Mouse (Mus musculus) lung, postnatal 0 days (tissue): ENCODE data around the gene Ahcyl1. TPM values are rescaled to one million over a fixed set of nuclear protein-coding genes. Genes with fewer than 3 reads are reported as not detected.

ENCODE experiments used
- ATAC-seq: fragments of 200-750 bp; cut with Nextera tagmentation; 2 replicates; pipeline ENCODE4 v1.8.0; 2017; ENCODE audit warnings: moderate library complexity
- DNase-seq: peaks from one replicate; pipeline ENCODE4 v3.0.0-alpha.2; 2016; ENCODE audit warnings: low spot score
- H3K27ac ChIP-seq: fragments of 300-500 bp; sonication (generic); 2 replicates; pipeline ENCODE4 v1.5.1; 2014; ENCODE audit warnings: antibody characterized with exemption, mild to moderate bottlenecking, low read length, mixed read lengths
- H3K27me3 ChIP-seq: fragments of 300-500 bp; sonication (generic); replicated peaks from 2 replicates; pipeline ENCODE4 v1.6.1; 2014; ENCODE audit warnings: low read length, mixed read lengths; ENCODE audit not compliant: insufficient read depth
- H3K36me3 ChIP-seq: fragments of 300-500 bp; sonication (generic); 2 replicates; pipeline ENCODE4 v1.6.1; 2014; ENCODE audit warnings: low read length, mixed read lengths; ENCODE audit not compliant: insufficient read depth
- H3K4me1 ChIP-seq: fragments of 300-500 bp; sonication (generic); 2 replicates; pipeline ENCODE4 v1.6.1; 2014; ENCODE audit warnings: antibody characterized with exemption, low read depth, low read length, mixed read lengths; ENCODE audit not compliant: insufficient read depth
- H3K4me2 ChIP-seq: fragments of 300-500 bp; sonication (generic); replicated peaks from 2 replicates; pipeline ENCODE4 v1.6.1; 2014; ENCODE audit warnings: low read depth, mild to moderate bottlenecking, low read length, moderate library complexity, mixed read lengths
- H3K4me3 ChIP-seq: fragments of 300-500 bp; sonication (generic); 2 replicates; pipeline ENCODE4 v1.5.1; 2014; ENCODE audit warnings: low read depth, low read length
- H3K9ac ChIP-seq: fragments of 300-500 bp; sonication (generic); replicated peaks from 2 replicates; pipeline ENCODE4 v1.6.1; 2014; ENCODE audit warnings: low read depth, mild to moderate bottlenecking
- H3K9me3 ChIP-seq: fragments of 300-500 bp; sonication (generic); 2 replicates; pipeline ENCODE4 v1.6.1; 2016; ENCODE audit warnings: low read length, mixed read lengths
- CTCF ChIP-seq: IDR thresholded peaks from 2 replicates; pipeline ENCODE4 v1.5.1; 2016; ENCODE audit warnings: antibody characterized with exemption, mild to moderate bottlenecking
- EP300 ChIP-seq: IDR thresholded peaks from 2 replicates; pipeline ENCODE4 v1.6.1; 2016; ENCODE audit warnings: antibody characterized with exemption, mild to moderate bottlenecking, control low read depth
- WGBS: fragments of 180-500 bp; shearing (Covaris S2); extraction: QIAGEN DNeasy Blood & Tissue Kit; methylation state at CpG from one replicate; pipeline ENCODE4 v1.1.7; 2014; 5-methylcytosine and 5-hydroxymethylcytosine counted together
- polyA plus RNA-seq: library from polyadenylated mRNA; unstranded; fragments of >200 nt; fragmentation: Nextera tagmentation; extraction: Ambion mirVana; gene quantifications from 2 replicates; pipeline ENCODE4 v1.2.1, GENCODE M21; 2015

Ahcyl1 gene
- polyA plus RNA-seq, 1 experiment from 2014 or later = 37.1 TPM

DNA sequence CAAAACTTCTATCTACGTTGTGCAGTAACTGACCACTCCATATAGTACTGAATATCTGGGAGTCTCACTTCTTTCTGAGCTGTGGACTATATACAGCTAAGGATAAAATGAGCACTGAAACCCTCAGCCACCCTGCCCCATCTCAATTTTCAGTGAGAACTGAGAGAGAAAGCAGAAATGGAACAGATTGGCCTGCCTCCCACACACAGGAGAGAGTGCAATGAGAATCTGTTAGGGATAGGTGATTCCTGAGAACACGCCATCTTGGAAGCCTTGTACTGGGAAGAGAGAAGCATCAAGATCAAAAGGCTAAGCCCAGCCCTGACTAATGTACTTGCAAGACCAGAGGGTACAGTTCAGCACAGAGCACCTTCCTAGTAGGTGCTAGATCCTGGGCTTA is 67.8 kb downstream of the Ahcyl1 start:
- H3K9ac ChIP-seq = no peak overlapping the region
- H3K36me3 ChIP-seq = peaks cover 38% of the 10 kb centered on the region
- no peaks in the 10 kb centered on the region for H3K9me3 ChIP-seq
- H3K27ac ChIP-seq = no peak overlapping the region
- H3K27me3 ChIP-seq = no peaks in the 10 kb centered on the region
- no peak overlapping the region for H3K4me3 ChIP-seq
- H3K4me1 ChIP-seq = no peaks in the 10 kb centered on the region; the same call in none of the 2 replicates
- DNase-seq = no peak
- WGBS = 93% methylated on average over 2 of the region's 2 CpGs
- TF ChIP-seq CTCF (no peak), EP300 (no peak)
- no peak for ATAC-seq
- H3K4me2 ChIP-seq = no peak overlapping the region

- Histone ChIP-seq H3K4me1 (no peaks in the 10 kb centered on the region; the same call in none of the 2 replicates), H3K27ac (no peak overlapping the region), H3K36me3 (peaks cover 45% of the 10 kb centered on the region), H3K9ac (no peak overlapping the region), H3K4me2 (no peak overlapping the region), H3K4me3 (no peak overlapping the region), H3K9me3 (no peaks in the 10 kb centered on the region), H3K27me3 (no peaks in the 10 kb centered on the region)
- WGBS = 94% methylated on average over 7 of the region's 7 CpGs
- DNase-seq = no peak
- no peak for TF ChIP-seq CTCF
- ATAC-seq = no peak
These were observed 68.7 kb downstream of the Ahcyl1 start for GRCm38 (mm10) chr3:107627641-107628040.

DNA sequence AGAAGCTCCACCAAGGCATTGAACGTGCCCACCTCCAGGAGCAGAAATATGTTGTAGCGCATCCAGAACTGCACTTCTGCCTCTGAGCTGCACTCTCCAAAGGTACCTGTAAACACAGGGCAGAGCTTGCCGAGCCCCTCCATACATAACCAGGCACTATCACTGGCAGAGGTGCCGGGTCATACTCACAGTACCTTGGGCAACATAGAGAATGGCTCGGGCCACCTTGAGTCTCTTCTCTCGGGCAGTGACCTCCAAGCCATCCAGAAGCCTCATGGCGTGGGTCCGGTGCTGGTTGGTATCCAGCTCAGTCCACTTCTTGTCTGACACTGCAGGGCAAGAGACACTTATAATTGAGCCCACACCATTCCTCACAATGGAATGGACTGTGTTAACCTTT is 69.6 kb downstream of the Ahcyl1 start:
- Histone ChIP-seq H3K9ac (no peak overlapping the region), H3K4me3 (no peak overlapping the region), H3K27me3 (no peaks in the 10 kb centered on the region), H3K4me2 (no peak overlapping the region), H3K36me3 (peaks cover 53% of the 10 kb centered on the region), H3K27ac (no peak overlapping the region), H3K9me3 (no peaks in the 10 kb centered on the region), H3K4me1 (no peaks in the 10 kb centered on the region; the same call in 1 of the 2 replicates)
- ATAC-seq (no peak), DNase-seq (no peak)
- 93% methylated on average over 8 of the region's 8 CpGs for WGBS
- no peak for TF ChIP-seq CTCF
- TF ChIP-seq EP300 = no peak

DNA sequence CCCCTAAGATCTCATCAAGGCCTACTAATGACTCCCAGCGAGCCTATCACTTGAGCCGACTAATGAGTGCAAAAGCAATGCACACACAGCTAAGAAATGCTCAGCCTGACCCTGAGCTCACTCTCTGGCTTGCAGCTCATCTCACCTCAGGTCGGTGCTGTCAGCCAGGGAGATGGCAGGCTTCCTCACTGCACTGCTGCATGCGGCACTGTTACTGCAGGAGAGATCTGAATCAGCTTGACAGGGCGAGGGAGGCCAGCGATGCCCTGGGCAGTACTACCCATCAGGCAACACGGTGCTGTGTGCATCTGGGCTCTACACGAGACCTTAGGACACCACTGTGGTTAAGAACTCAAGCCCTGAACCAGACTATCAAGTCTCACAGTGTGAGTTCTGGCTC is 70.8 kb downstream of the Ahcyl1 start:
- Histone ChIP-seq H3K4me3 (no peak overlapping the region), H3K9ac (no peak overlapping the region), H3K4me2 (no peak overlapping the region), H3K4me1 (no peaks in the 10 kb centered on the region; the same call in 1 of the 2 replicates), H3K27me3 (no peaks in the 10 kb centered on the region), H3K36me3 (peaks cover 64% of the 10 kb centered on the region), H3K9me3 (no peaks in the 10 kb centered on the region), H3K27ac (no peak overlapping the region)
- WGBS = 95% methylated on average over 8 of the region's 8 CpGs
- DNase-seq = no peak
- ATAC-seq = no peak
- no peak for TF ChIP-seq EP300
- TF ChIP-seq CTCF = no peak

GRCm38 (mm10) chr3:107624424-107624823 is 71.9 kb downstream of the Ahcyl1 start:
- Histone ChIP-seq H3K9me3 (no peaks in the 10 kb centered on the region), H3K4me3 (no peak overlapping the region), H3K9ac (no peak overlapping the region), H3K27me3 (no peaks in the 10 kb centered on the region), H3K4me1 (no peaks in the 10 kb centered on the region), H3K27ac (no peak overlapping the region), H3K36me3 (peaks cover 72% of the 10 kb centered on the region), H3K4me2 (no peak overlapping the region)
- no peak for TF ChIP-seq EP300
- no peak for TF ChIP-seq CTCF
- ATAC-seq (no peak), DNase-seq (no peak)
- WGBS = 96% methylated on average over 8 of the region's 8 CpGs

GRCm38 (mm10) chr3:107622537-107622936 is 73.8 kb downstream of the Ahcyl1 start:
- DNase-seq (no peak), ATAC-seq (no peak)
- 90% methylated on average over 7 of the region's 7 CpGs for WGBS
- Histone ChIP-seq H3K4me1 (no peaks in the 10 kb centered on the region), H3K9me3 (no peaks in the 10 kb centered on the region), H3K4me3 (no peak overlapping the region), H3K36me3 (peaks cover 86% of the 10 kb centered on the region), H3K9ac (no peak overlapping the region), H3K27me3 (no peaks in the 10 kb centered on the region), H3K27ac (no peak overlapping the region), H3K4me2 (no peak overlapping the region)
- TF ChIP-seq CTCF (no peak), EP300 (no peak)
